Mouse (Mus musculus): ENCODE results near the gene Aph1a. TPM values are rescaled to one million over a fixed set of nuclear protein-coding genes. Genes with fewer than 3 reads are reported as not detected.

Aph1a gene
- total and polyA plus RNA-seq, 2 experiments from 2014 or later = 46.0 to 77.2 TPM

DNA sequence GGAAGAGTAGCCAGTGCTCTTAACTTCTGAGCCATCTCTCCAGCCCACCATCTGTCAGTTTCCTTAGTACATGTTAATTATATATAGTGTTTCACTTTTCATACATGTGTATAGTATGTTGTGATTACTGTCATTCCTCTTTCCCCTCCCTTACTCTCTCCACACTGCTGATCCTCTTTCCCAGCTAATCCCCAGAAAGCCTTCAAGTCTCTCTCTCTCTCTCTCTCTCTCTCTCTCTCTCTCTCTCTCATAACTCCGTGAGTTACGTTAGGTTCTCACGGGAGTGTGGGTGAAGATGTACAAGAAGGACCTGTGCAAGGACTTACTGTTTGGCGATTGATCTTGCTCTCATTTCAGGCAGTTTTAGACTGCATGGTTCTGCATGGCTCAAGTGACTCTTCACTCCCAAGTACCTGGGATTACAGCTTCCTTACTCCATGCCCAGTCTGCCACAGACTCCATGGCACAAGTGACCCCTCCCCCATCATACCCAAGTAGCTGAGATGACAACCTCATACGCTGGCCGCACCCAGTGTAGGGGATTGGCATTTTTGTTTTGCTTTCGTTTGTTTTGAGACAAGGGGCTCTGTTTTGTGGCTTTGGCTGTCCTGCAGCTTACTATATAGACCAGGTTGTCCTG lies 39.5 kb downstream of the Aph1a start:
- ATAC-seq (no peak), DNase-seq (no peak)
- Histone ChIP-seq H3K27ac (ENCODE audit: low read depth, low read length) (no peak overlapping the region), H3K4me1 (ENCODE audit: insufficient read depth) (no peaks in the 10 kb centered on the region), H3K36me3 (ENCODE audit: insufficient read depth) (peaks cover 29% of the 10 kb centered on the region), H3K27me3 (ENCODE audit: insufficient read depth, low read length) (no peaks in the 10 kb centered on the region), H3K4me3 (ENCODE audit: low read depth, low read length) (no peak overlapping the region), H3K4me2 (ENCODE audit: low read depth) (no peak overlapping the region), H3K9me3 (ENCODE audit: low read length) (no peaks in the 10 kb centered on the region), H3K9ac (no peak overlapping the region)
- 92% methylated on average over 7 of the region's 7 CpGs for WGBS
- TF ChIP-seq CTCF (IDR thresholded peaks at IDR 0.05; ENCODE audit: low read depth) = no peak

DNA sequence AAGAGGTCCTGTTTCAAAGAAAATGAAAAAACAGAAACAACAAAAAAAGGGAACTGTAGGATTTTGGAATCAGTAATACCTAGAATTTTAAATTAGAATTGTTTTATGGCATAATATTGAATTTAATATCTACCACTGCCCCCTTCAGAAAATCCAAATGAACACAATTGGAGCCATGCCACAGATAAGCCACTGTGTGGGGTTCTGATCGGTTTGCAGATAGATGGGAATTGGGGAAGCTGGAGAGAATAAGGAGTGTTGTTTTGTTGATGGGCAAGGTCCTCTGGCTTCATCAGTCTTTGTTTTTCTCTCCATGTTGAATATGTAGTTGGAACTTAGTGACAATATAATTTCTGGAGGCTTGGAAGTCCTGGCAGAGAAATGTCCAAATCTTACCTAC lies 40.7 kb downstream of the Aph1a start:
- Histone ChIP-seq H3K9ac (no peak overlapping the region), H3K4me1 (ENCODE audit: insufficient read depth) (no peaks in the 10 kb centered on the region), H3K36me3 (ENCODE audit: insufficient read depth) (peaks cover 40% of the 10 kb centered on the region), H3K4me2 (ENCODE audit: low read depth) (no peak overlapping the region), H3K27me3 (ENCODE audit: insufficient read depth, low read length) (no peaks in the 10 kb centered on the region), H3K4me3 (ENCODE audit: low read depth, low read length) (no peak overlapping the region), H3K9me3 (ENCODE audit: low read length) (no peaks in the 10 kb centered on the region), H3K27ac (ENCODE audit: low read depth, low read length) (no peak overlapping the region)
- 88% methylated on average over 1 of the region's 1 CpGs for WGBS
- DNase-seq = no peak
- no peak for ATAC-seq
- TF ChIP-seq CTCF (IDR thresholded peaks at IDR 0.05; ENCODE audit: low read depth) = no peak

DNA sequence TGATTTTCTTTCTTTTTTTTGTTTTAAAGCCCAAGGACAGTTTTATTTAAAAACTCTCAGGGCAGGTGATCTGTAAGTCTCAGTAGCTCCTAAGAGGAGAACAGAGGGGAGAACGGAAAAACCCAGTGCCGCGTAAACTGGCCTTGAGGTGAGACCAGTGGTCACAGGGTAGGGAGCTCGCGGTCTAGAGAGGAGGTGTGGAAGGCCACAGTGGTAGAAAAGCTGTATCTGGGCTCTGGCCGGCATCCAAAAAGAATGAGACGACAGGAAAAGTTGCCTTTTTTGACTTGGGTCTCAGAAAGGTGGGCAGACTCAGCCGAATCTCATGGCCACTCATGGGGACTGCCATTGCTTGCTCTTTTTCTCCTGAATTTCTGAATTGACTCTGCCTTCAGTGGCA lies 44.4 kb downstream of the Aph1a start:
- Histone ChIP-seq H3K9ac (no peak overlapping the region), H3K36me3 (ENCODE audit: insufficient read depth) (peaks cover 54% of the 10 kb centered on the region), H3K9me3 (ENCODE audit: low read length) (no peaks in the 10 kb centered on the region), H3K4me2 (ENCODE audit: low read depth) (no peak overlapping the region), H3K4me1 (ENCODE audit: insufficient read depth) (no peaks in the 10 kb centered on the region), H3K27ac (ENCODE audit: low read depth, low read length) (no peak overlapping the region), H3K4me3 (ENCODE audit: low read depth, low read length) (no peak overlapping the region), H3K27me3 (ENCODE audit: insufficient read depth, low read length) (no peaks in the 10 kb centered on the region)
- WGBS = 93% methylated on average over 8 of the region's 8 CpGs
- no peak for DNase-seq
- ATAC-seq = no peak
- TF ChIP-seq CTCF (IDR thresholded peaks at IDR 0.05; ENCODE audit: low read depth) = no peak

DNA sequence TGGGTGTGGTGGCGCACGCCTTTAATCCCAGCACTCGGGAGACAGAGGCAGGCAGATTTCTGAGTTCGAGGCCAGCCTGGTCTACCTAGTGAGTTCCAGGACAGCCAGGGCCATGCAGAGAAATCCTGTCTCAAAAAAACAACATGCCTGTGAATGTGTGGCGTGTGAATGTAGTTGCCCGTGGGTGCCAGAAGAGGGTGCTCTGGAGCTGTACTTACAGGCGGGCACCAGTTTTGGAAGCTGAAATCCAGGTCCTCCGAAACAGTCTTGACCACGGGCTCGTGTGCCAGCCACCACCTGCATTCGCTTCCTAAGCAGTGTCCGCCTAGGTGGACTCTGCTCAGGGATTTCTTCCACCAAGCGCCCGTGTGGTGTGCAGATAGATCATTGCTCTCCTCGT lies 45.1 kb downstream of the Aph1a start:
- Histone ChIP-seq H3K27ac (ENCODE audit: low read depth, low read length) (no peak overlapping the region), H3K4me3 (ENCODE audit: low read depth, low read length) (no peak overlapping the region), H3K4me1 (ENCODE audit: insufficient read depth) (no peaks in the 10 kb centered on the region), H3K36me3 (ENCODE audit: insufficient read depth) (peaks cover 52% of the 10 kb centered on the region), H3K9me3 (ENCODE audit: low read length) (no peaks in the 10 kb centered on the region), H3K27me3 (ENCODE audit: insufficient read depth, low read length) (no peaks in the 10 kb centered on the region), H3K9ac (no peak overlapping the region), H3K4me2 (ENCODE audit: low read depth) (no peak overlapping the region)
- WGBS = 94% methylated on average over 15 of the region's 15 CpGs
- DNase-seq (no peak), ATAC-seq (no peak)
- peak; percentile 43 for TF ChIP-seq CTCF (IDR thresholded peaks at IDR 0.05; ENCODE audit: low read depth)

DNA sequence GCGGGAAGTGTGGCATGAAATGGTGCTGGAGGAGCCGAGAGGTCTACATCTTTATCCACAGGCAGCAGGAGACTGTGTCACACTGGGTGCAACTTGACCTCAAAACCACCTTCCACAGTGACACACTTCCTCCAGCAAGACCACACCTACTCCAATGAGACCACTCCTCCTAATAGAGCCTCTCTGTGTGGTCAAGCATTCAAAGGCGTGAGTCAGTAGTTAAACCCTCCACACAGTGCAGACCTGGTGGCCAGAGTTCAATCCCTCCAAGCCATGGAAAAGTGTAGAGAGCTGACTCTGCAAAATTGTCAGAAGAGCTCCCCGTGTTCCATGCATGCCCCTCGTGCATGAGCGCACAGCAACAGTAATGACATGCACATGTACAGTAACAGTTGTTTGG lies 49.0 kb downstream of the Aph1a start:
- no peak overlapping the region for H3K9ac ChIP-seq
- DNase-seq (no peak), ATAC-seq (no peak)
- H3K4me2 ChIP-seq (ENCODE audit: low read depth) = no peak overlapping the region
- TF ChIP-seq CTCF (IDR thresholded peaks at IDR 0.05; ENCODE audit: low read depth) = no peak
- WGBS = 83% methylated on average over 6 of the region's 6 CpGs
- H3K27me3 ChIP-seq (ENCODE audit: insufficient read depth, low read length) = no peaks in the 10 kb centered on the region
- no peak overlapping the region for H3K27ac ChIP-seq (ENCODE audit: low read depth, low read length)
- H3K4me3 ChIP-seq (ENCODE audit: low read depth, low read length) = no peak overlapping the region
- H3K9me3 ChIP-seq (ENCODE audit: low read length) = no peaks in the 10 kb centered on the region
- peaks cover 34% of the 10 kb centered on the region for H3K36me3 ChIP-seq (ENCODE audit: insufficient read depth)
- no peaks in the 10 kb centered on the region for H3K4me1 ChIP-seq (ENCODE audit: insufficient read depth)

DNA sequence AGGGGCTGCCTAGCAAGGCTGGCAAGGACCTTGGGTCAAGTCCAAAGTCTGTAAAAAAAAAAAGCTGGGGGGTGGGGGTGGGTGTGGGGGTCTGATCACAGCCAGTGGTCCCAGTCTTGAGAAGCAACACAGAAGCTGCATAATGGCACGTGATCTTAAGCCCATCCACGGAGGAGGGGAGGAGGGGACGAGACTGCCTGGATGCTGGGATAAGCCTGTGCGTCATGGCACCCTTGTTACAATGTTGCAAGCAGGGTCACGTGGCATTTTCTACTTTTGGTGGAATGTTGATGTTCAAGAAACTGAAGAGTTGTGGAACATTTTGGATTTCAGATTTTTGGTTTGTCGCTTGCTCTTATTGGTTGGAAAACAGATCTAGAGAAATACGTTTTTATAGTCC lies 49.5 kb downstream of the Aph1a start:
- H3K4me3 ChIP-seq (ENCODE audit: low read depth, low read length) = no peak overlapping the region
- no peak for DNase-seq
- H3K9ac ChIP-seq = no peak overlapping the region
- TF ChIP-seq CTCF (IDR thresholded peaks at IDR 0.05; ENCODE audit: low read depth) = no peak
- no peak for ATAC-seq
- H3K4me2 ChIP-seq (ENCODE audit: low read depth) = no peak overlapping the region
- WGBS = 94% methylated on average over 7 of the region's 7 CpGs
- no peaks in the 10 kb centered on the region for H3K4me1 ChIP-seq (ENCODE audit: insufficient read depth)
- no peak overlapping the region for H3K27ac ChIP-seq (ENCODE audit: low read depth, low read length)
- no peaks in the 10 kb centered on the region for H3K9me3 ChIP-seq (ENCODE audit: low read length)
- H3K27me3 ChIP-seq (ENCODE audit: insufficient read depth, low read length) = no peaks in the 10 kb centered on the region
- H3K36me3 ChIP-seq (ENCODE audit: insufficient read depth) = peaks cover 29% of the 10 kb centered on the region

DNA sequence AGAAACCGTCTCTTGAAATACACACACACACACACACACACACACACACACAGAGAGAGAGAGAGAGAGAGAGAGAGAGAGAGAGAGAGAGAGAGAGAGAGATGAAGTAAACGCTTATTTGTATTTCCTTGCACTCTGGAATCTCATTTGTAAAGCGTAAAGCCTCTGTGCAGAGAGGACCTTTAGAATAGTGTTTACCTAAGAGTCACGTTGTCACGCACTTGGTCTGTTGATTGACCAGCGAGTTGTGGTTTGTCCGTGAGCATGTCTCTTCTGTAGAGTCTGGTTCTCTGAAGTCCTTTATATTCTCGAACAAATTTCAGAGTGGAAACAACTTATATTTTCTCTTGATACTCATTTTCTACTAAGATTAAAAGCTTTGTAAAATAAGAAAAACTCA lies 51.0 kb downstream of the Aph1a start:
- Histone ChIP-seq H3K27me3 (ENCODE audit: insufficient read depth, low read length) (no peaks in the 10 kb centered on the region), H3K4me2 (ENCODE audit: low read depth) (no peak overlapping the region), H3K4me1 (ENCODE audit: insufficient read depth) (no peaks in the 10 kb centered on the region), H3K9ac (no peak overlapping the region), H3K4me3 (ENCODE audit: low read depth, low read length) (no peak overlapping the region), H3K36me3 (ENCODE audit: insufficient read depth) (peaks cover 15% of the 10 kb centered on the region), H3K27ac (ENCODE audit: low read depth, low read length) (no peak overlapping the region), H3K9me3 (ENCODE audit: low read length) (no peaks in the 10 kb centered on the region)
- 93% methylated on average over 8 of the region's 8 CpGs for WGBS
- no peak for TF ChIP-seq CTCF (IDR thresholded peaks at IDR 0.05; ENCODE audit: low read depth)
- ATAC-seq (no peak), DNase-seq (no peak)

Data from forebrain, postnatal 0 days (tissue).